Mouse (Mus musculus): ENCODE measurements around the gene Dnaaf1. TPM values are rescaled to one million over a fixed set of nuclear protein-coding genes. Genes with fewer than 3 reads are reported as not detected.

Dnaaf1 gene
- total RNA-seq (2015) (not detected in 2 replicates), total RNA-seq (2017) (0.33 TPM in 1 of 2 replicates, not detected in the other)

DNA sequence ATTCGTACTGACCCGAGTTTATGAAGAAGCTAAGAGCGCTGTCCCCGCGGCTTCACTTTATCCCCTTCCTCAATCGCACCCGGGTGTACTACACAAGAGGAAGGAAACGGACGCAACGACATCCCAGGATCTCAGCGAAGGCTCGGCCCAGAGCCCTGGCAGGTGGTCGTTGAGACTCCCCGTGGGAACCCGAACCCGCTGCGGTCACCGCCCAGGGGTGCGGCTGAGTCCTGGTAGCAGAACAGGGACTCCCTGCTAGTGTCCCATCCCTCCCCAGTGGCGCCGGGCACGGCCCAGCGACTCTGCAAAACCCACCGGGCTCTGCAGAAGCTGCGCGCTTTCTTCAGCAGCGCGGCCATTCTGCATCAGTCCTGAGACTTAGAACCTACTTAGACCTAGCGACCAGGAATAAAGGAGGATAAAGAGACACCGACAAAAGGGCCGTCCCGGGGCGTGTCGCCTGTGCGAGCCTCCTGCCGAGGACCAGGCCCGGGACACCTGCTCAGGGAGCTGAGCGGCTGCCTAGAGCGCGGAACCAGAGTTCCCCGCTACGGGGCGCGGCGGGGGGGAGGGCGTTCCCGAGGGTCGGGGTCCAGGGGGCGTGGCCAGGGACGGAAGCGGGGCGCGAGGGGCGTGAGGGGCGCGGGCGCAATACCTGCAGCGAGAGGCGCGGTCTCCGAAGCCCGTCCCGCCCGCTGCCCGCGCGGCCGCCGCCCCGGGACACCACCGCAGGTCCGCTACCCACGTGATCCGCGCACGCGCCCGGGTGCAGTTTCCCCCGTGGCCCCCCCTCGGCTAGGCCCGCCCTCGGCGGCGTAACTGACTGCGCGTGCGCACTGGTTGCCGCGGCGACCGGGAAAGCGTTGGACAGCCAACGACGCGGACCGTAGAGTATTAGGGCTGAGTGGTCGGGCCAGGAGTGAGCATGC lies at the start of gene Dnaaf1, which contains the start of gene Hsdl1:
Dnaaf1 (plus strand) TSS at position 799 of the 929 bp plus-strand sequence.
Hsdl1 (minus strand) TSS at position 747 of the 929 bp plus-strand sequence.
- peak; percentile 85 for ATAC-seq (ENCODE audit: poor library complexity, severe bottlenecking)

DNA sequence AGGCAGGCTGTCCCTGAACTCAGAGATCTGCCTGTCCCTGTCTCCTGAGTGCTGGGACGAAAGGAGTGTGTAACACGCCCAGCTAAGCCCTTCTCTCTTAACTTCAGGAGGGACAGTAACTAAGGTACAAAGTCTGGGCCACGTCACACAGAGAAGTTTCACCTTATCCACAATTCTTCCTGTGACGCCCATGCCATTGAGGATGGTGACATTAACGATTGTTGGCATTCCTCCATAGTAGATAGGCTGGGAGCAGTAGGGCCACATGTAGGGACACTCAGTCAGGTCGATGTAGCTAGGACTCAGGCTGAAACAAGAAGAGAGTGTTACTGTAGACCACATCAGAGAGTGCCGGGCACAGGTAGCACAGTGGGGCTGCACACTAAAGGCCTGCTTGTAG lies 46.3 kb upstream of the Dnaaf1 start:
- ATAC-seq (ENCODE audit: poor library complexity, severe bottlenecking): no peak

DNA sequence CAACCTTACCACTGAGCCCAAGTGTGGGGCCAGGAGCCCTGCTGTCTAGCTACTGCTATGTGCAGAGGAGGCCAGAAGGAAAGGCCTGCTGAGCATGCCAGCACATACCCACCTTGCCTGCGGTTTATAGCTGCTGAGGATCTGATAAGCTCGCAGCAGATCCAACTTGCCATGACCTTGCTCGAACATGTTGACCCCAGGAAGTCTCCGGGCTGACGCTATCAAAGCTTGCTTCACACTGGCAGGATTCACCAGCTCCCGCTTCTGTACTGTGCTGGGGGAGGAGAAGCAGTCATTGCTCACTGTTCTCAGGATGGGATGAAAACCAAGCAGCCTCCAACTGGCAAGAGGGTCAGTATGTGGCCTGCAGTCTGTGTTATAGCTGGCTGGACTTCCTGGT lies 44.1 kb upstream of the Dnaaf1 start:
- ATAC-seq (ENCODE audit: poor library complexity, severe bottlenecking): no peak

DNA sequence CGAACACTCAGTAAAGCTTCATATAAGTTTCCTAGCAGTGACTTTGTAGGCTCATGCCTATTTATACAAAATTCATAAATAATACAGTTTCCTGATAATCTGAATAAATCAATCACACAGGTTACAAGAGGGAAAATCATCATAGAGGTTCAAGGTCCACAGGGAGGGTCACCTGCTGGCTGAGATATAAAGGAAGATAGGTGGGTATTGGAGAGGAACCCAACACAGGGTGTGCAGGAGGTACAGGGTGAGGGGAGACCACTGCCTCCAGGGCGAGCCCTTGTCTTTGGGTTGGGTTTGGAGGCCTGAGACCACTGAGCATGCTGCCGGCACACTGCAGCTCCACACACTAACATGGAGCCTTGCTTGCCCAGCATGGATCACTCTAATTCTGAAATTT lies 43.6 kb upstream of the Dnaaf1 start:
- no peak for ATAC-seq (ENCODE audit: poor library complexity, severe bottlenecking)

DNA sequence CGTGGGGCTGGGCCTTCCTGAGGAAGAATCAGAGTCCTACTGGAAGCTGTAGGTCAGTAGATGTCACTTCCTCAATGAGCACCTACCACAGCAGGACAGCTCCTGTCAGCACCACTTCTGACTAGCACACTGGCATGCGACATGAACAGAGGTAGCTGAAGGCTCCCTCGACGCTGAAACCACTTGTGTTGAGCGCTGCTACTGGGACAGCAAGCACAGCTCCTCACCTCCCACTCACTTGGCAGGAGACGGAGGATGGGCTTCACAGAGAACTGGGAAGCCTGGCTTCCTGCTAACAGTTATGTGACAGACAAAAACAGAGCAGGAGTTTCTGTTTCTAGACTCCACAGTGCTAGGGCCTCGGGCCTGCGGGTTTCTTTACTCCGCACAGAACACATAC lies 43.1 kb upstream of the Dnaaf1 start:
- ATAC-seq (ENCODE audit: poor library complexity, severe bottlenecking): no peak

DNA sequence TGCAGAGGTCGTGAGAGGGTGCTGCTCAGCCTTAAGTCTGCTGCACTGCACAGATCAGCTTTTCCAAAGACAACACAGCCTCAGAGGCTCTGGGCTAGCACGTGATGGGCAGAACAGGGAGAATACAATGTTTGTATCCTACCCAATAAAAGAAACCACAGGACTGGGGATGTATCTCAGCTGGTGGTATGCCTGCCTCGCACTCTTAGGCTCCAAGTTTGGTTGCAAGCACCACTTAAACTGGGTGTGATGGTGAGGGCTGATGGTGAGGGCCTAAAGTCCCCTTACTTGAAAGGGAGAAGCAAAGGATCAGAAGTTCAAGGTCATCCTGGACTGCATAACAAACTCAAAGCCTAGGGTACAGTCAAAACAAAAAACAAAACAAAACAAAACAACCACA lies 30.4 kb upstream of the Dnaaf1 start:
- no peak for ATAC-seq (ENCODE audit: poor library complexity, severe bottlenecking)

DNA sequence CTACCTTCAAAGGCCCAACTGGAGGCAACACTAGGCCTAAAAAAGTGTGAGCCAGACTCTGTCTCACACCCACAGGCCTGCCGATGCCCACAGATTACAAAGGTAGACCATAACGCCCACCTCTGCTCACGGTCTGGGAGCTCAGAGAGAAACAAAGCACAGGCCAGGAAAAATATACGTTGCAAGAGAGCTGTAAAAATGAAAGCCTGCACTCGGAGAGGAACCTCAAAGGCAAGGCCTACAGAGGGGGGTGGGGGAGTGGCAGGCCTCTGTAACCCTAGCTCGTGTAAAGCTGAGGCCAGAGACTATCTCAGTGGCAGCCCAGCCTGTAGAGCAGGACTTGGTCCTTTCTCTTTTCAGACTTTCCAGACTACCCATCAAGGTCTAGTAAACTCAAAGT lies 29.9 kb upstream of the Dnaaf1 start:
- ATAC-seq (ENCODE audit: poor library complexity, severe bottlenecking): no peak

DNA sequence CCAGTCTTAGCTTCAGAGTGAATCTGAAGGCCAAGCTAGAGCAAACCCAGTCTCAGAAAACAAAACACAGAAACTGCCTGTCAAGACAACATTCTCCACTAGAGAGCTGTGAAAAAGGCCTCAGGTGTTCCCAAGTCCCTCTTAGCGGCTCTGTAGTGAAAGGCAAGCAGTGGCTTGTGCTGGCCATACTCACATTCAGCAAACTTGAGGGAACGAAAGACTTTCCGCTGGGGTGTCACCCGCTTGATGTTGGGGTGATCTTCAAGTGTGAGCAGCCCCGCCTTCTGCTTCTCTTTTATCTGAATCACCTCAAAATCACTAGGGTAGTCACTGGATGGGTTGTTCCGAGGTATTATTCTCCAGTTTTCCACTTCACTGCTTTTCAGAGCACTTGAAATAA lies 29.2 kb upstream of the Dnaaf1 start:
- ATAC-seq (ENCODE audit: poor library complexity, severe bottlenecking): no peak

DNA sequence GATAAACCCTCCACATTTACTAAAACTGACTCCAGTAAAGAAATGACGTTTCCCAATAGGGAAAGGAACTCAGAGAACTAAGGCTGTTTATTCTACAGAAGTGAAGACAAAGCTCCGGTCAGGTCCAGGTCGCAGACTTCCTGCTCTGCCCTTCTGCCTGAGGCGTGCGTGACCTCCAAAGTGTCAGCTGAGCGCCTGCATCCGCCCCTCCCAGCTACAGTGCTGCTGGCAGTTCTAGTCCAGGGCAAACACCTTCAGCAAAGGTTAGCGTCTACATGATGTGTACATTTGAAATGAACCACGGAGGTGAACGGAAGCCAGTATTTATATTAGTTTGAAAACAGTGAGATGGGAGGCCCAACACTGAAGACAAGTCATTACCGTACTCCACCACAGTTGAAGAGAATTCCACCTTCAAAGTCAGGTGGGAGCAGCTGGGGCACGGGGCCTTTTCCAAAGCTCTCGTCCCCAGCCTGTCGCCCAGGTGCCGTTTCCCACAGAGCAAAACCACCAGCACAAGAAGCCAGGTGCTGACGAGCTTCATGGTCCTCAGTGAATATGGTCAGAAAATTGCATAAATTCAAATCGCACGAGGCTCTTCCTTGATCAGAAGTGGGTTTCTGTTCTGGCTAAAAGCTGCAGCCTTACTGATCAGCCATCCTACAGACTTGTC lies 27.9 kb upstream of the Dnaaf1 start:
- no peak for ATAC-seq (ENCODE audit: poor library complexity, severe bottlenecking)

DNA sequence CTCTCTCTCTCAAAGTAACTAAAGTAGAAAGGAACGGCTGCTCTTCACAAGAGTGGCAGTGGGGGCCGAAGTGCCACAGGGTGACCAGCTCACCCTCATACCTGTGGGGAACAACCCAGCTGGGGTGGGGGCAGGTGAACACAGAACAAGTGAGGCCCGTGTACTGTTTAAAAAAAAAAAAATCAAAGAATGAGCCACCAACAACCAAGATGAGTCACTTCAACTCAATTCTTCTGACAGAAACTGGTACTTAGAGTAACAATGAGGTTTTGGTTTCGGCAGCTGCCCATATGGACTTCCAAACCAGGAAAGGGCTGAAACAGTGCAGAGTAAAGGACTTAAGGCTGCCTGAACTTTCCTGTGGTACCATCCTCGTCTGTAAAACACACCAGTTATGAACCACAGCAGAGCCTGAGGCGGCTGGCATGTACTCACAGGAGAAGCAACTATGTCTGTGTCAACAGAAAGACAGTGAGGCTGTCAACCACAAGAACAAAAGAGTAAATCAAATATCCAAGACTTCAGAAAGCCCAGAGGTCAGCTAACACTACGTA lies 26.4 kb upstream of the Dnaaf1 start:
- no peak for ATAC-seq (ENCODE audit: poor library complexity, severe bottlenecking)

DNA sequence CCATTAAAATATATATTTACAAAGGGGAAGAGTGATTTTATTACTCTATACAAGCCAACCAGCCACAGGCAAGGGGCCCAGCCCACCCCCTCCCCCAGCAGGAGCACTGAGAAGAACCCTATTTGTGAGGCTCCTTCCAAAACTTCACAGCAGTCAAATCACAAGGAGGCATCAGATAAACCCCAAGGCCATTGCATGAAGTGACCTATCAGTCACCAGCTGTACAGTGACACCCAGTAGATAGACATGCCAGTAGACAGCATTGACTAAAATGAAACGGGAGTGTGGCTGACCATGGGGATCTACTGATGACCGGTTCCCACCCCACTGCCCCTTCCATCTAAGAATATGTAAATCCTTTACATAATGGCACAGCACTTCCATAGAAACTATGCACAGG lies 22.1 kb upstream of the Dnaaf1 start:
- no peak for ATAC-seq (ENCODE audit: poor library complexity, severe bottlenecking)

DNA sequence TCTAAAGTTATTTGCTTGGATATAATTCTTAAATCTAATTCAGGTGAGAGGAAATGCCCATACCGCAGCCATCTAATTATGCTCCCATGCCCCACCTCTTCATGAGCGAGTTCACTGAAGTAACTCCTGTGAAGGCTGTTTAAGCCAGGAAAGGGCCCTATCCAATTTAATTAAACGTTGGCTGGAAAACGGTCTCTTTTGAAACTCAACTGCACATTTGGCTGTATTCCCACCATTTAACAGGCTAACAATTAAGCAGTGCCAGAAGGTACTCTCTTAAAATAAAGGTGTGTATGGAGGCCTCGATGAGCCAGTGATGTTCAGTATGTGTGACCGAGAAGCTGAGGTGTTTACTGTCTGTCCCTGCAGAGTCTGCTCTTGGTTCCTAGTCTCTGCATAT lies 19.2 kb upstream of the Dnaaf1 start:
- ATAC-seq (ENCODE audit: poor library complexity, severe bottlenecking): no peak

DNA sequence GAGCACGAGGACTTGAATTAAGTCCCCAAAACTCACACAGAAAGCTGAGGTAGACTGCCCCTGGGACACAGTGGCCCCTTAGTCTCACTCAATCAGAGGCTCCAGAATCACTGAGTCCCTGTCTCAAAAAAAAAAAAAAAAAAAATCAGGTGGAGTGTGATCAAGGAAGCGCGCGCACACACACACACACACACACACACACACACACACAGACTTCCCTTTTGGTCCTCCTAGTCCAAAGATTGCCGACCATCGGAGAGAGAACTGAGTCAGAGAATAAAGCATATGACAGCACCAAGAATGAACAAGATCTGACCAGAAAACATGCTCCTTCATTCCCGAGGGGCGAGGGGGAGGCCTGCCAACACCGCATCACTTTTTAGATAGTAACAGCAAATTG lies 17.9 kb upstream of the Dnaaf1 start:
- ATAC-seq (ENCODE audit: poor library complexity, severe bottlenecking): no peak

DNA sequence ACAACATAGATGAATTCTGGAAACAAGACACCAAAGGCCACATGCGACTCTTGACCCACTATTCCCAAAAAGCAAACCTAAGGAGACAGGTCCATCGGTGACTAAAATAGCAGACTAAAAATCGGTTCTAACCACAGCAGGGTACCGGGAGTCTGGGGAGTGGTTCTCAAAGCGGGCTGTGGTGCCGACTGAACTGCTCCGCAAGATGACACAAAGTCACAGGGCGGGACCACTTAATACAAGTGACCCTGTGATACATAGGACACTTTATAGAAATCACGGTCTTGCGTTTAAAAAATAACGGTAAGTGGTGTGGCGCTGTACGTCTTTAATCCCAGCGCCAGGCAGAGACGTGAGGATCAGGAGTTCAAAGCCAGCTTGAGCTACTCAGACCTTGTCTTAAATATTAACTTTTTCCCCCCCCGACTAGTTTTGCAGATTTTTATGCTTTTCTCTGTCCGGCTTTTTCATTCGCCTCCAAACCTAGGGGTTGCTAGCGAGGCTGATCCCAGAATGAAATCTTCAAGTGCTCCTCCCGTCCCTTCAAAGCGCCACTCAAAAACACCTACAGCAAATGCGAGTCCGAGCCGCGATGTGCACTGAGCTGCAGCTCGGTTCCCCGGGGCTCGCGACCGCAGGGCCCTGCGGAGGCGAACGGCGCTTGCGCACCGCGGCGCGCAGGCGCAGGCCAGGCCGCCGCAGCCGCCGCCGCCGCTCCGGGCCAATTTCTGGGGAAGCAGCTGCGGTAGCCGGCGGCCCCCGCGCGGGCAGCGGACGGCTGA lies 17.0 kb upstream of the Dnaaf1 start:
- ATAC-seq (ENCODE audit: poor library complexity, severe bottlenecking): peak; percentile 64

DNA sequence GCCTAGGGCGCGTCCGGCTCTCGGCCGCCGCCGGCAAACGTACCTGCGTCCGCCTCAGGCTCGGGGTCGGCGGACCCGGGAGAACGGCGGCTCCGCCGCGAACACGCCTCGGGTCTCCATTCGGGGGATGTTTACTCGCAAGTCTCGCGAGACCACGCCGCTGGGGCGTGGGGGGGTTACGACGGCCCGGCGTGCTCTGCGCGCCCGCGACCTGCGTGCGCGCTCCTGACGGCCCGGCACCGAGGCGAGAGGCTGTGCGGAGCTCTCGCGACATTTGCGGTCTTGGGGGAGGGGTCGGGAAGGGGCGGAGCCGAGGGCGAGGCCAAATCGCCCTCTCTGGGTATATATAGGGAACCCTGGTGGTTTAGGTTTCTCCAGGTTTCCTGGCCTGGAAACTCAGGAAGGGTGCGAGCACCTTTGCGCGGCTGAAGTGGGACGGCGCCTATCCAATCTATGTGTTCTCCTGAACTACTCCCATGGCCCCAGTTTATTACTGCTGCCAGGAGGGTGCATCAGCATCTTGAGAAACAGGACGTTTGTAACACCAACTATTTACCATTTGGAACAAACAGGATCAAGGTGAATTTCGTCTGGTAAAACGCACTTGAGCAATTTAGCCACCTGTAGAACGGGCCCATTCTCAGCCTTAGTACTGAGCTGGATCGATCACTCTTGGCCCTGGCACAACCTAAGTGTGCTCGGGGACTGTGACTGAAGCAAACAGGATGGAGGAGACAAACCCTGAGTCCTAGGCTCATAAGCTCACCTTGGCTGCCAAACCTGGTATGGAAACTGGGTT lies 16.2 kb upstream of the Dnaaf1 start, which contains the start of gene Mbtps1:
Mbtps1 (minus strand) TSS at position 133 of the 799 bp plus-strand sequence.
- ATAC-seq (ENCODE audit: poor library complexity, severe bottlenecking): peak; percentile 97

DNA sequence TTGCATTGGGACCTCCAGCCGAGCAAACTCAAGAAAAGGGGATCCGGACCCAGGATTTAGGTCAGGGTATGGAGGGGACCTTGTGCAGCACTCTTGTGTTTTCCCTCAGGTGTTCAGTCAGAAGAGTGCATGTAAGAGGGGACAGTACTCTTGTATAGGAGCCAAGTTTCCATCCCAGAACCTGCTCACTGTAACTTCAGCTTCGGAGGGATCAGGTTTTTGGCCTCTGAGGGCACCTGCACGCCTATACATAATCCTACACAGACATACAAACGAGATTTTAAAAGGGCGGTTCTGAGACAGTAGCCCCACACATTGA lies 15.7 kb upstream of the Dnaaf1 start:
- ATAC-seq (ENCODE audit: poor library complexity, severe bottlenecking): no peak

DNA sequence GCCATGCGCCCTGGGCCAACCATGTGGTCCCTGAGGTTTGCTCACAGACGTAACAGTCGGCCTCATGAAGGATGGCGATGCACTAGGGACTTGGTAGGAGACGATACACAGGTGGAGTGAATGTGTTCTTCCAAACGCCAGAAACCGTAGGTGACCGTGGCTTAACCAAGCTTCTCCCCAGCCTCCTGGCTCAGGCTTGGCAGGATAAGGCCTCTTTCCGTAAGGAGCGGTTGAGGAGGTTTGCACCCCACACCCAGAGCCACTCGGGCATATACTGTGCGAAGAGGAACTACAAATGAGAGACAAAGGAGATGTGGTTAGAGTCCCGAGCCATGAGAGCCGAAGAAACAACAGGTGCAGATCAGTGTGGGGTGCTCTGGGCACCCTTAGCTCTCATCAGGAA lies 11.2 kb upstream of the Dnaaf1 start:
- no peak for ATAC-seq (ENCODE audit: poor library complexity, severe bottlenecking)

DNA sequence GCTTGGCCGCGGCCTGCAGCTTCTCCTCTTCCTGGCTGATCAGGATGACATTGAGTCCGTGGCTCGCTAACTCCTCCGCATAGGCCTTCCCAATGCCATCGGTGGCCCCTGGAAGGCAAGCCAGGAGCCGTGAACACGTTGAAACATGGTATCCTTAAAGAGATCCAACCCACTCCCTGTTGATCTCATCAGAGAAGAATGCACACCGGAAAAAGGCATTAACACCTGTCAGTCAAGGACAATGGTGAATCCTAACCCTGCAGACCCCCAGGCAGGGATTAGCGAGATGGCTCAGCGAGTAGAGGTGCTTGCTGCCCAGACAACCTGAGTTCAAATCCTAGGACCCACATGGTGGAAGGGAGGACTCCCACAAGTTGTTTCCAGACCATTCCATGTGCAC lies 8.7 kb upstream of the Dnaaf1 start:
- ATAC-seq (ENCODE audit: poor library complexity, severe bottlenecking): no peak

DNA sequence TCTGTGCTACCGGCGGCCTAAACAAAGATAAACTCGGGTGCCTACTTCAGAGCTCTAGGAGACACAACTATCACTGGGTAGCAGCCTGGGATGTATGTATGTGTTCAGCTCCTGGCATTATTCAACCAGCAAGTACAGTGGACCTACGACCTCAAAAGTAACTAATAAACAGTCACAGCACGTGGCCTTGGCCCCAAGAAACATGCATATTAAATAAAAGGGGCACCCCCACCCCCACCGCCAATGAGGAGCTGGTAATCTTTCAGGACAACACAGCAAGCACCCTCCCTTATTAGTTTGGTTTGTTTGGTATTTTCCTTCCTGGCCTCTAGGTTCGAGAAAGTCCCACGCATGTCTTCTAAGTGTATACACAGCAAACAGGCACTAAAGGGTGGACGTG lies 6.8 kb upstream of the Dnaaf1 start:
- no peak for ATAC-seq (ENCODE audit: poor library complexity, severe bottlenecking)

DNA sequence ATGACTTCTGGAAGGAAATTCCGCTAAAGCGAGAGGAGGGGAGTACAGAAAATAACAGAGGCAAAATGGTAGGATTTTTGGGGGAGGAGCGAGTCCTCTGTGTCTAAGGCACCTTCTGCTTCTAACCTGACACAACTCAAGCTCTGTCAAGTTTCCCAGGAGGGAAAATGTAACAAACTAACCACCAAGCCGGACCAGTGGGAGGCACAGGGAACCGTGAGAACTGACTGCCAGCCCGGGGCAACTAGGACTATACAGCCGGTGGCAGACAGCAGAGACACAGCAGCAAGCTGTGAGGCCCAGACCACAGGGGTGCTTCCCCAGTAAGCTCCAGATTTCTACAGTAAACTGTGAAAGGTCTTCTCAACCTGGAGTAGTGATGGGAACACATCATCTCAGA lies 6.1 kb upstream of the Dnaaf1 start:
- ATAC-seq (ENCODE audit: poor library complexity, severe bottlenecking): no peak
